In the genomic region with DNA sequence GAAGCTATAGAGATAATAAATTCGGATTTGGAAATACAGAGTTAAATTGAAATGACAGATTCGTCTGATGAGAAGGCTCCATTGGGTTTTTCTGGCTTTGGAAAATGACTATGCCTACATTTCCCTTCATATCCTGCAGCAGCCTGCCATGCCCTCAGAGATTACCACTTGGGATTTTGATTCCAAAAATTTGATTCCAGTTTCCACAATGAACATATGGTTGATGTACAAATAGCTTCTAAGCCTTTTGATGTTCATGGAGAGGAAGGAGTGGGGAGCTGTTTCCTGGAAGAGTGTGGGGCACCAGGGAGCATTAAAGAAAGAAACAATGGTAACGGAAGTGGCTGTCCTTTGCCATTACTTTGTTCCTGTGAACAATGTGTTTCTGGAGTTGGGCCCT, we compare ENCODE assay signal across 22 mouse cellular contexts.
DNase-seq lines count a peak whose midpoint lies in the region; ATAC-seq and TF ChIP-seq lines count a peak whose summit lies in the region.
"Had no signal": no experiment of that assay in that cellular context is flagged by ENCODE, and none has a peak within 500 bp of the region (broad histone marks: within the 10 kb centered on the region; RNA-seq: fewer than 3 reads in every experiment).

No protein-coding gene starts in this region.

- H3K9ac ChIP-seq in forebrain, postnatal 0 days: no peak overlapping the region
- no peak overlapping the region for H3K9ac ChIP-seq in forebrain, embryonic 13.5 days
- no peak overlapping the region for H3K9ac ChIP-seq in kidney, postnatal 0 days (ENCODE audit: low read depth, low read length)
- H3K9ac ChIP-seq in kidney, embryonic 16.5 days (replicated peaks; ENCODE audit: low read length): no peak overlapping the region
- H3K9ac ChIP-seq in lung, embryonic 14.5 days: no peak overlapping the region
- H3K9ac ChIP-seq in lung, postnatal 0 days (replicated peaks; ENCODE audit: low read depth): no peak overlapping the region

- no peaks in the 10 kb centered on the region for H3K36me3 ChIP-seq in forebrain, postnatal 0 days (ENCODE audit: insufficient read depth)
- no peaks in the 10 kb centered on the region for H3K36me3 ChIP-seq in forebrain, embryonic 13.5 days (ENCODE audit: poor library complexity, severe bottlenecking)
- no peaks in the 10 kb centered on the region for H3K36me3 ChIP-seq in kidney, postnatal 0 days (ENCODE audit: insufficient read depth, low read length)
- no peaks in the 10 kb centered on the region for H3K36me3 ChIP-seq in kidney, embryonic 16.5 days (ENCODE audit: insufficient read depth, low read length)
- H3K36me3 ChIP-seq in lung, embryonic 14.5 days (ENCODE audit: insufficient read depth): no peaks in the 10 kb centered on the region
- H3K36me3 ChIP-seq in lung, postnatal 0 days (ENCODE audit: insufficient read depth, low read length): no peaks in the 10 kb centered on the region
- H3K36me3 ChIP-seq: G1E had no signal

- H3K27me3 ChIP-seq in forebrain, postnatal 0 days (ENCODE audit: insufficient read depth, low read length): no peaks in the 10 kb centered on the region
- H3K27me3 ChIP-seq in forebrain, embryonic 13.5 days: no peaks in the 10 kb centered on the region
- no peaks in the 10 kb centered on the region for H3K27me3 ChIP-seq in kidney, postnatal 0 days (ENCODE audit: insufficient read depth, low read length)
- H3K27me3 ChIP-seq in kidney, embryonic 16.5 days (ENCODE audit: insufficient read depth, low read length): no peaks in the 10 kb centered on the region
- H3K27me3 ChIP-seq in lung, embryonic 14.5 days (ENCODE audit: insufficient read depth, low read length): no peaks in the 10 kb centered on the region
- no peaks in the 10 kb centered on the region for H3K27me3 ChIP-seq in lung, postnatal 0 days (replicated peaks; ENCODE audit: insufficient read depth, low read length)
- H3K27me3 ChIP-seq: CH12.LX, Patski had no signal

- H3K4me3 ChIP-seq in forebrain, postnatal 0 days (ENCODE audit: low read depth, low read length): no peak overlapping the region
- H3K4me3 ChIP-seq in forebrain, embryonic 13.5 days: no peak overlapping the region
- H3K4me3 ChIP-seq in kidney, postnatal 0 days (replicated peaks; ENCODE audit: low read depth, low read length): no peak overlapping the region
- no peak overlapping the region for H3K4me3 ChIP-seq in kidney, embryonic 16.5 days (ENCODE audit: low read length)
- no peak overlapping the region for H3K4me3 ChIP-seq in lung, embryonic 14.5 days (ENCODE audit: low read depth, low read length)
- H3K4me3 ChIP-seq in lung, postnatal 0 days (ENCODE audit: low read depth, low read length): no peak overlapping the region

- no peak for DNase-seq in forebrain, postnatal 0 days
- no peak for DNase-seq in frontal cortex, postnatal 14 days (ENCODE audit: low spot score in 2 of 2)
- peak; percentile 14 for DNase-seq in kidney, postnatal 0 days (ENCODE audit: low spot score)
- DNase-seq in lung, embryonic 14.5 days: peak; percentile 37
- DNase-seq in lung, postnatal 0 days (ENCODE audit: low spot score): no peak
- DNase-seq: adrenal gland, adult 2 months; adrenal gland, adult 8-10 months; adrenal gland, postnatal 10 days; adrenal gland, postnatal 14 days; adrenal gland, postnatal 25 days; adrenal gland, postnatal 36 days; B cell, adult 2 months; cerebellum, adult 11 months; cerebellum, adult 11-12 months had no signal

- 69% methylated on average over 3 of the region's 3 CpGs for WGBS in forebrain, postnatal 0 days
- WGBS in forebrain, embryonic 13.5 days: 83% methylated on average over 3 of the region's 3 CpGs
- WGBS in kidney, postnatal 0 days: 68% methylated on average over 3 of the region's 3 CpGs
- WGBS in kidney, embryonic 16.5 days: 78% methylated on average over 3 of the region's 3 CpGs
- WGBS in lung, embryonic 14.5 days: 60% methylated on average over 3 of the region's 3 CpGs
- WGBS in lung, postnatal 0 days: 76% methylated on average over 3 of the region's 3 CpGs

- no peak overlapping the region for H3K4me2 ChIP-seq in forebrain, postnatal 0 days (ENCODE audit: low read depth)
- no peak overlapping the region for H3K4me2 ChIP-seq in forebrain, embryonic 13.5 days
- no peak overlapping the region for H3K4me2 ChIP-seq in kidney, postnatal 0 days (ENCODE audit: low read length)
- H3K4me2 ChIP-seq in kidney, embryonic 16.5 days (replicated peaks; ENCODE audit: low read depth, low read length): no peak overlapping the region
- no peak overlapping the region for H3K4me2 ChIP-seq in lung, embryonic 14.5 days
- no peak overlapping the region for H3K4me2 ChIP-seq in lung, postnatal 0 days (replicated peaks; ENCODE audit: low read depth, low read length)

- no peak overlapping the region for H3K27ac ChIP-seq in forebrain, postnatal 0 days (ENCODE audit: low read depth, low read length)
- no peak overlapping the region for H3K27ac ChIP-seq in forebrain, embryonic 13.5 days
- H3K27ac ChIP-seq in kidney, postnatal 0 days: no peak overlapping the region
- no peak overlapping the region for H3K27ac ChIP-seq in kidney, embryonic 16.5 days (ENCODE audit: low read length)
- no peak overlapping the region for H3K27ac ChIP-seq in lung, embryonic 14.5 days (ENCODE audit: low read depth)
- no peak overlapping the region for H3K27ac ChIP-seq in lung, postnatal 0 days (ENCODE audit: low read length)

- peak; percentile 65 for ATAC-seq in forebrain, postnatal 0 days
- ATAC-seq in forebrain, embryonic 13.5 days: no peak
- peak; percentile 55; the same call in 1 of the 2 replicates for ATAC-seq in frontal cortex, adult (ENCODE audit: low TSS enrichment)
- ATAC-seq in kidney, postnatal 0 days (replicated peaks; ENCODE audit: low FRiP score, low read depth): no peak
- no peak for ATAC-seq in kidney, embryonic 16.5 days (ENCODE audit: low FRiP score, low TSS enrichment)
- no peak for ATAC-seq in lung, embryonic 14.5 days (ENCODE audit: insufficient read depth)
- no peak for ATAC-seq in lung, postnatal 0 days
- ATAC-seq: activated CD4-positive, CD25-positive, alpha-beta regulatory T cell, adult 4 months; CD4-positive, CD25-positive, alpha-beta regulatory T cell, adult 4 months; Patski had no signal

- no peak for TF ChIP-seq CTCF in forebrain, postnatal 0 days (IDR thresholded peaks at IDR 0.05; ENCODE audit: low read depth)
- TF ChIP-seq CTCF in kidney, postnatal 0 days (IDR thresholded peaks at IDR 0.05; ENCODE audit: low read depth): no peak
- TF ChIP-seq CTCF in lung, embryonic 14.5 days (IDR thresholded peaks at IDR 0.05; ENCODE audit: low read depth): no peak
- TF ChIP-seq CTCF in lung, postnatal 0 days (IDR thresholded peaks at IDR 0.05): no peak

- H3K9me3 ChIP-seq in forebrain, postnatal 0 days (ENCODE audit: low read length): no peaks in the 10 kb centered on the region
- no peaks in the 10 kb centered on the region for H3K9me3 ChIP-seq in forebrain, embryonic 13.5 days (replicated peaks)
- no peaks in the 10 kb centered on the region for H3K9me3 ChIP-seq in kidney, postnatal 0 days (replicated peaks; ENCODE audit: low read length)
- no peaks in the 10 kb centered on the region for H3K9me3 ChIP-seq in kidney, embryonic 16.5 days (ENCODE audit: low read length)
- H3K9me3 ChIP-seq in lung, embryonic 14.5 days (ENCODE audit: low read depth, low read length): no peaks in the 10 kb centered on the region
- H3K9me3 ChIP-seq in lung, postnatal 0 days (ENCODE audit: low read length): no peaks in the 10 kb centered on the region
- H3K9me3 ChIP-seq: G1E had no signal

- no peak for TF ChIP-seq EP300 in lung, postnatal 0 days (IDR thresholded peaks at IDR 0.05)

- no peaks in the 10 kb centered on the region for H3K4me1 ChIP-seq in forebrain, postnatal 0 days (ENCODE audit: insufficient read depth)
- no peaks in the 10 kb centered on the region for H3K4me1 ChIP-seq in forebrain, embryonic 13.5 days
- no peaks in the 10 kb centered on the region for H3K4me1 ChIP-seq in kidney, postnatal 0 days (replicated peaks; ENCODE audit: insufficient read depth, low read length)
- H3K4me1 ChIP-seq in kidney, embryonic 16.5 days (ENCODE audit: insufficient read depth, low read length): peaks cover 4% of the 10 kb centered on the region; the same call in 1 of the 2 replicates
- H3K4me1 ChIP-seq in lung, embryonic 14.5 days (ENCODE audit: insufficient read depth): no peaks in the 10 kb centered on the region
- no peaks in the 10 kb centered on the region for H3K4me1 ChIP-seq in lung, postnatal 0 days (ENCODE audit: insufficient read depth, low read depth, low read length)

Comparison
In these comparisons a context has a peak if more than half of its experiments do, and no peak if none do; other contexts are left out.
1. ATAC-seq: peak in forebrain, postnatal 0 days (single experiment) and frontal cortex, adult (single experiment); none in forebrain, embryonic 13.5 days (single experiment), kidney, postnatal 0 days (single experiment), kidney, embryonic 16.5 days (single experiment), lung, embryonic 14.5 days (single experiment) and lung, postnatal 0 days (single experiment).
2. DNase-seq: peak in kidney, postnatal 0 days (single experiment) and lung, embryonic 14.5 days (single experiment); none in forebrain, postnatal 0 days (single experiment), frontal cortex, postnatal 14 days (0 of 2) and lung, postnatal 0 days (single experiment).